Mouse (Mus musculus) activated CD4-positive, CD25-positive, alpha-beta regulatory T cell (primary cell): Measurements from ENCODE around the gene Cep162. TPM values are rescaled to one million over a fixed set of nuclear protein-coding genes. Genes with fewer than 3 reads are reported as not detected.

Experiments
- polyA plus RNA-seq, 2 experiments: library from polyadenylated mRNA; unstranded; fragments of 100-300 nt; shearing (Covaris generic); gene quantifications; one replicate each; pipeline ENCODE4 v1.2.1; 2017

The Cep162 gene
- polyA plus RNA-seq = 10 to 100 TPM in 1 of 2 experiments, 1 to 10 TPM in 1; 5.9 to 10.9 TPM

DNA sequence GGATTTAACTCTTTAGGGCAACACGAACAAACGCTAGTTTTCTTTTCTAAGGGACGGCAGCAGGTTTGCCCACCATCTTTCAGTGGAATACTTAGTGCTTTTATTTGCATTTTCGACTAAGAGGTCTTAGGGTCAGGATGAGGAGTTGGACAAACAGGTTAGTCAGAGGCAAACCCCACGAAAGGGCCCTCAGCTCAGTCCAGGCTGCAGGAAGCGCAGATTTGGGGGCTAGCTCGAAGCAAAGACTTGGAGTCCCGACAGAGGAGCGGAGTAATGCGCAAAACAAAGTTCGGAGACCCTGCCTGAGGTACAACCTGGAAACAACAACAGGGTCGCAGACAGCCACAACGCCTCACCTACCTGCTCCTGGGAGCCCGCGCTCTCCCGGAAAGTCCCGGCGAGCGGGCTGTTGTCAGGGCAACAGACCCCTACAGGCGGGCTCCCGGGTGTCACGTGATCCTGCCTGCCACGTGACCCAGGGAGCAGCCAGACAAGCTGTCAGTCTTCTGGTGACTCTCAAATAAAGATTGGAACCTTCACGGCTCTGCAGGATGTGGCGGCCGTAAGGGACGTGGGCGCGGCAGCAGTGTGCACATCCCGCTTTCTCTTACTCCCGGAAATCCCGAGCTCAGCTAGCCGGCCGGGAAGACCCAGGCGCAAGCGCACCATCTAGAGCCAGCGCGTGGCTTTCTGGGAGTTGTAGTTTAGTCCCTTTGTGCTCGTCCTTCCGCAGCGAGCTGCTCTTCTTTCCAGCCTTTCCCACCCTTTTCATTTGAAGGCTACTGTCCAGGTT lies at the start of gene Cep162:
Gene Cep162 (minus strand): TSS at position 634 of the 793 bp plus-strand sequence.

DNA sequence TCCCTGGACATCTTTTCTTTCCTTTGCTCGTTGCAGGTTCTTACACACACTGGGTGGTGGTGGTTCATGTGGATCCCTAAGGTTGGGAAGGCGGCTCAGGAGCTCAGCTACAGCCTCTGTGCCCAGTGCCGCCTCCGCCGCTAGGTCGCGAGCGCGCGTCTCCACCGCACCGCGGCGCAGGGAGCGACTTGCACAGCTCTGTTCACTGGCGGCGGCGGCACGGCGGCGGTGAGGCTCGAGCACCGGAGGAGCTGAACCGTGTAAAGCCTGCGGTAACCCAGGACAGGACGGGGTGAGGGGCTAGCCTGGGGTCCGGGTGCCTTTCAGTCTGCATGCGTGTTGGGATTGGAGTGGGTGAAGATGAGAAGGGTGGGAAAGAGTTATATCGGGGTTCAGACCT lies 111.2 kb downstream of the Cep162 start, which contains the start of gene Mrap2:
Gene Mrap2 (plus strand): TSS at position 201 of the 400 bp plus-strand sequence.

Other genes with a start within 250 kb of the Cep162 start
- gene Ripply2, start 240.0 kb downstream of the Cep162 start, polyA plus RNA-seq = not detected
- 10 to 100 TPM; 71.3 to 74.1 TPM for gene Cyb5r4, start 233.5 kb downstream of the Cep162 start, polyA plus RNA-seq
- gene Mrap2, start 111.2 kb downstream of the Cep162 start, polyA plus RNA-seq = under 1 TPM in 1 of 2 experiments, not detected in 1; 0.50 TPM